Mouse (Mus musculus): ENCODE results near the gene Gm7879. TPM values are rescaled to one million over a fixed set of nuclear protein-coding genes. Genes with fewer than 3 reads are reported as not detected.

Gm7879 gene
- polyA plus RNA-seq, 1 experiment from 2014 or later, result not detected

DNA sequence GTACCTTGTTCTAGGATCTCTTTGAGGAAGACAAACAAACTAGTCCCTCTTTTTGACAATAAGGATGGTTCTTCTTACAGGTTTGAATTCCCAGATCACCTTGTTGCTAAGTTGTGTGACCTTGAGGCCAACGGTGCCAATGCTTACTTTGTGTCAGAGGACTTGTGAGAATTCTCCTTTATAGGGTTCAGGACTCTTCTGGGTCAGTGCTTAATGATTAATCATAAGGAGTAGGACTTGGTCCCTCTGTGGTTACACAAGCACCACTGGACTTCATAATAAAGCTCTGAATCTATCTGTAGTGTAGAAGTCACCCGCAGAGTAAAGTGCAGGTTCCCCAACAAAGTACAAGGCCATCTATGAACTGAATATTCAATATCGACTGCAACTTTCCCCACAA is 8.3 kb upstream of the Gm7879 start:
- Histone ChIP-seq H3K27ac (replicated peaks) (no peak overlapping the region), H3K4me2 (no peak overlapping the region), H3K9me3 (no peaks in the 10 kb centered on the region), H3K9ac (no peak overlapping the region), H3K36me3 (no peaks in the 10 kb centered on the region), H3K27me3 (no peaks in the 10 kb centered on the region), H3K4me3 (no peak overlapping the region), H3K4me1 (replicated peaks) (no peaks in the 10 kb centered on the region)
- ATAC-seq (ENCODE audit: low FRiP score, low read depth), result no peak
- 93% methylated on average over 3 of the region's 3 CpGs for WGBS

DNA sequence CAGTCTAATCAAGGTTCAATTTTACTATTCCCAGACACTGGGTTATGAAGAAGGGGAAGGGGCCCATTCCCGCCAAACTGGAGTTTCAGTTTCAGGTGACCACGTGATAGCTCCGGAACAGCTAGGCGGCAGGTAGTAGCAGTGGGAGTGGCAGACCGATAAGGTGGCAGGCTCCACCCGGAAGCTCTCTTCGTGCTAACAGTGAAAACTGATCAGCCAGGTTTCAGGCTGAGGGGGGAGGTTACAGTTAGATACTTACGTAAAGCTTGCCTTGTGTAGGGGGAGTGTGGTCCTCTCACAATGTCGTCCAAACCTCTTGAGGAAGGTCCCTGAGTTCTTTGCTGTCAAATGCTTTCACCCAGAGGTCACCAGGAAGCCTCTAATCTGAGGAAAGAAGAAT is 3.7 kb upstream of the Gm7879 start:
- 69% methylated on average over 9 of the region's 9 CpGs for WGBS
- Histone ChIP-seq H3K27ac (replicated peaks) (no peak overlapping the region), H3K9ac (no peak overlapping the region), H3K4me1 (replicated peaks) (no peaks in the 10 kb centered on the region), H3K9me3 (no peaks in the 10 kb centered on the region), H3K36me3 (no peaks in the 10 kb centered on the region), H3K4me2 (no peak overlapping the region), H3K4me3 (no peak overlapping the region), H3K27me3 (no peaks in the 10 kb centered on the region)
- no peak for ATAC-seq (ENCODE audit: low FRiP score, low read depth)

DNA sequence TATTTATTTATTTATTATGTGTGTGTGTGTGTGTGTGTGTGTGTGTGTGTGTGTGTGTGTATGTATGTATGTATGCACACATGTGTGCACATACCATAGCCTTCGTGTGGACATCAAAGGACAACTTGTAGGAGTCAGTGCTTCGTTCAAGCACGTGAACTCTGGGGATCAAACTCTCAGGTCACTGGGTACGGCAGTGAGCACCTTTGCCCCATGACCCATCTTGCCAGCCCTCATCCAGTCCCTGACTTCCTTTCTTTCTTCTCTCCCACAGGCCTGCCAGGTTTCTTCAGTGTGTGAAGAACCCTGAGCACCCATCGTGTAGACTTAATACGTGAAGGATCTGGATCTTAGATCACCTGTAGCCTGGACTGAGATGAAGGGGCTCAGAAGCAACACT is 2.9 kb upstream of the Gm7879 start:
- 93% methylated on average over 6 of the region's 6 CpGs for WGBS
- H3K27ac ChIP-seq (replicated peaks), result no peak overlapping the region

DNA sequence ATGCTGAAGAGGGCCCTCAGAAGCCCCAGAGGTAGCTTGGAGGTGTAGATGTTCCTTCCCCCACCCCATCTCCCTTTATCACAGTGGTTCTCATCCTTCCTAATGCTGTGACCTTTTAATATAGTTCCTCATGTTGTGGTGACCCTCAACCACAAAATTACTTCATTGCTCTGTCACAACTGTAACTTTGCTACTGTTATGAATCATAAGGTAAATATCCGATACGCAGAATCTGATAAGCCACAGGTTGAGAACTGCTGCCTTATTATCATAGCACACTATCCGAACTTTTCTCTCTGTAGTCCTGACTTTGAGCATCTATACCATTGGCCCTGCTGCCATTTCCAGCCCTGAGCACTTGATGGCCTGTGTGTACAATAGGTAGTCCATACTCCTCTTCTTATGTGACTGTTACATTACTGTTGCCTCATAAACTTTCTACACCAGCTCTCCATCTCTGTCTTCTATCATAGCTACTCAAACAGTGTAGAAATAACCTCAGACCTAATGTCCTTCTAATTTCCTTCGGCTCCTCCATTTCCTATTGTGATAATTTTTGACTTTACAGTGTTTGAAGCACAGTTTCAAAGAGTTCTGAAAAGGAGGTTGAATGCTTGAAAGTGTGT is 2.4 kb downstream of the Gm7879 start:
- WGBS, result 96% methylated on average over 4 of the region's 4 CpGs
- Histone ChIP-seq H3K4me3 (no peak overlapping the region), H3K9ac (no peak overlapping the region), H3K36me3 (no peaks in the 10 kb centered on the region), H3K27me3 (no peaks in the 10 kb centered on the region), H3K27ac (replicated peaks) (no peak overlapping the region), H3K4me2 (no peak overlapping the region), H3K4me1 (replicated peaks) (no peaks in the 10 kb centered on the region), H3K9me3 (no peaks in the 10 kb centered on the region)
- no peak for ATAC-seq (ENCODE audit: low FRiP score, low read depth)

More for the DNA sequence above, 2.9 kb upstream of the Gm7879 start:
- H3K4me1 ChIP-seq (replicated peaks), result no peaks in the 10 kb centered on the region
- no peaks in the 10 kb centered on the region for H3K36me3 ChIP-seq
- ATAC-seq (ENCODE audit: low FRiP score, low read depth), result no peak
- no peaks in the 10 kb centered on the region for H3K9me3 ChIP-seq
- no peak overlapping the region for H3K4me2 ChIP-seq
- H3K4me3 ChIP-seq, result no peak overlapping the region
- no peaks in the 10 kb centered on the region for H3K27me3 ChIP-seq
- H3K9ac ChIP-seq, result no peak overlapping the region

DNA sequence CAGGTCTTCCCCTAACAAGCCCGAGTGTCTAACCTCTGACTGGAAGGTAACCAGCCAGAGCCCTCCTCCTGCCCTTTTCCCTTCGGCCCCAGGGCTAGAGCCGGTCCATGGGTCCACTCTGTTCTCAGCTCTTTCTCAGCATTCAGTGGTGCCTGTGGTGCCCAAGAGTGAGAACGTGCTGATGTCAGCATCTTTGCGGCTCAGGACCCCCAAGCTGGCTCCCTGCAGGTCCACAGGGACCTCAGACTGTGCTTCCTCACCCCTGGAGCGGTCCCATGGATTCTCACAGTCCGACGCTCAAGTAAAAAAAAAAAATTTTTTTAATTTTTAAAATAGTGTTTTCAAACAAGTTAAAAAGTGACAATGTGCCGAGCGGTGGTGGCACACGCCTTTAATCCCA is 8.9 kb downstream of the Gm7879 start:
- no peak overlapping the region for H3K27ac ChIP-seq (replicated peaks)
- no peak for ATAC-seq (ENCODE audit: low FRiP score, low read depth)
- H3K4me1 ChIP-seq (replicated peaks), result no peaks in the 10 kb centered on the region
- H3K4me3 ChIP-seq, result no peak overlapping the region
- no peaks in the 10 kb centered on the region for H3K9me3 ChIP-seq
- H3K4me2 ChIP-seq, result no peak overlapping the region
- H3K27me3 ChIP-seq, result no peaks in the 10 kb centered on the region
- WGBS, result 90% methylated on average over 11 of the region's 11 CpGs
- no peak overlapping the region for H3K9ac ChIP-seq
- no peaks in the 10 kb centered on the region for H3K36me3 ChIP-seq

DNA sequence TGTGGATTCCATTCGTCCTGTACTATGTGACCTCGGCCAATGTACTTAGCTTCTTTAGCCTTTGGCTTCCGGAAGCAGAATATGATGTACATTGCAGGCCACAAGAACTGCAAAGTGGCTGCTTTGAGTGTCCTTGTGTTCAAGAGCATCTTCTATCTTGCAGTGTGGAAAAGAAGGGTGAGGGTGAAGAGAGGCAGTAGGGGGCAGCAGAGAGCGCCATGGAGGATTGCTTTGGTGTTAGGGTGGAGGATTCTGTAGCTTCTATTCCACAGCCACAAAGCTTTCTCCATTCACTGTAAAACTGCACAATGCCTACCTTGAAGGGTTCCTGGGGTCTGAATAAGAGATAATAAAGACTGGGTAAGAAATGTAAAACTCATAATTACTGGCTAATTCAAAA is 11.0 kb downstream of the Gm7879 start:
- ATAC-seq (ENCODE audit: low FRiP score, low read depth), result no peak
- no peak overlapping the region for H3K27ac ChIP-seq (replicated peaks)
- H3K36me3 ChIP-seq, result no peaks in the 10 kb centered on the region
- no peaks in the 10 kb centered on the region for H3K27me3 ChIP-seq
- H3K9ac ChIP-seq, result no peak overlapping the region
- WGBS, result 36% methylated on average over 4 of the region's 4 CpGs
- no peak overlapping the region for H3K4me2 ChIP-seq
- no peaks in the 10 kb centered on the region for H3K9me3 ChIP-seq
- H3K4me1 ChIP-seq (replicated peaks), result no peaks in the 10 kb centered on the region
- no peak overlapping the region for H3K4me3 ChIP-seq

DNA sequence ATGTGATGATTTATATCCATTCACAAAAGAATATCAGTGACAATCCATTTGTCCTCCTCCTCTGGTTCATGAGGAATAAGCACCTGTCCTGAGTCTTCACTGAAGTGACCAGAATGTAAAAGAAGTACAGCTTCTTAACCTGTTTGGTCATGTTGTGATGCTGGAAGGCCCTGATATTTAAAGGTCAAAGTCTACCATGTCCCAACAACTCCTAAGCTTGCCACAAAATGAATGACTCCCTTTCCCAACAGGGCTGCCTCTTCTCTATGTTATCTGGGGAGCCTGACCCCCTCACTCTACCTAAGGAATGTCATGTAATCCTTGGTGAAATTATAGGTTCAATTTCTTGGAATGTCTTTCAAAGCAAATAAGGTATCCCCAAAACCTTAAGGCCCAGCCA is 14.8 kb downstream of the Gm7879 start:
- Histone ChIP-seq H3K4me3 (no peak overlapping the region), H3K36me3 (no peaks in the 10 kb centered on the region), H3K9me3 (no peaks in the 10 kb centered on the region), H3K4me1 (replicated peaks) (no peaks in the 10 kb centered on the region), H3K9ac (no peak overlapping the region), H3K4me2 (no peak overlapping the region), H3K27ac (replicated peaks) (no peak overlapping the region), H3K27me3 (no peaks in the 10 kb centered on the region)
- no peak for ATAC-seq (ENCODE audit: low FRiP score, low read depth)

DNA sequence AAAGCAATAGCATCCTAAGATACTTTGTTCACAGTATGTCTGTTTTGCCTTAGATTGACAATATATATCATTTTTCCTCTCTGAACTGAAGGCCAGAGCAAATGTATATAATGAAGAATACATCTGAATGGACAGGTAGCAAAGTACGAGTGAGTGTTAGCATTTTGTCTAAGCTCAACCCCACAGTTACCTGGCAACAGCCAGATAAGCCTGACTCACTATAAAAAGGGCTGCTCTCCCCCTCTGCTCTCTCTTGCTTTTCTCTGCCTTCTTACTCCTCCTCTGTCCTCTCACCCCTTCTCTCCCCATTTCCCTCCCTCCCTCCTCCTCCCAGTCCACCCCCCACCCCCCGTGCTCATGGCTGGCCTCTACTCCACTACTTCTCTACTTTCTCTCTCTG is 20.3 kb downstream of the Gm7879 start:
- no peak overlapping the region for H3K27ac ChIP-seq (replicated peaks)
- WGBS, result 57% methylated on average over 2 of the region's 2 CpGs
- no peak overlapping the region for H3K9ac ChIP-seq
- H3K36me3 ChIP-seq, result no peaks in the 10 kb centered on the region
- no peak for ATAC-seq (ENCODE audit: low FRiP score, low read depth)
- no peaks in the 10 kb centered on the region for H3K27me3 ChIP-seq
- H3K4me3 ChIP-seq, result no peak overlapping the region
- no peaks in the 10 kb centered on the region for H3K9me3 ChIP-seq
- H3K4me1 ChIP-seq (replicated peaks), result no peaks in the 10 kb centered on the region
- H3K4me2 ChIP-seq, result no peak overlapping the region

DNA sequence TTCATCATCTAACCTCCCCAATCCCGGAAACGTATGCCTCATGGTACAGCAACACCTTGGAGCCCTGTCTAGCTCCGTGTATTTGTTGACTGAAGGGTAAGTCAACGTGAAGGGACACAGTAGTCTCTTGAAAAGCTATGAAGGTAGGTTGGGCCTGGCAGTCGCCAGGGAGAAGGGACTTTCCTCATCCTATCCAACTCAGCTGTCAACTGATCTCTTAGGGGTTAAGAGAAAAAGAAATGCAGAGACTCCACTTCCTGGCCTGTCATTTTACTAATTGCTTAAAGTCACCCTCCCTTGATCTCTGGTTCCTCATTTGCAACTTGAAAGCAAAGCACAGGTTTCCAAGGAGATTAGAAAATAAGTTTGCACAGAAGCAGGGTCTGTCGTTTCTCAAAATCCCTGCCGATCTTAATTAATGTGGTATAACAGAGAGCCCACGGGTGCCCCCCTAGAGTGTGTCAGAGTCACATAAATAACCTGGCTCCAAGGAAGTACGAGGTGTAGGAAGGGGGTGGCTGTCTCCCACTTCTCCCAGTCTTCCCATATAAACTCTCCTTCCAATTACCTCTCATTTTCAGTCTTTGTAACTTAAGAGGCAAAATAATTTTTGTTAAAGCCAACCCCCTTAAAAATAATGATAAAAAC is 34.5 kb downstream of the Gm7879 start:
- Histone ChIP-seq H3K4me1 (replicated peaks) (peaks cover 14% of the 10 kb centered on the region), H3K9ac (peak overlapping the region; percentile 25), H3K27me3 (no peaks in the 10 kb centered on the region), H3K27ac (replicated peaks) (no peak overlapping the region), H3K36me3 (no peaks in the 10 kb centered on the region), H3K4me2 (peak overlapping the region; percentile 69), H3K4me3 (peak overlapping the region; percentile 33), H3K9me3 (no peaks in the 10 kb centered on the region)
- 35% methylated on average over 9 of the region's 9 CpGs for WGBS
- no peak for ATAC-seq (ENCODE audit: low FRiP score, low read depth)

DNA sequence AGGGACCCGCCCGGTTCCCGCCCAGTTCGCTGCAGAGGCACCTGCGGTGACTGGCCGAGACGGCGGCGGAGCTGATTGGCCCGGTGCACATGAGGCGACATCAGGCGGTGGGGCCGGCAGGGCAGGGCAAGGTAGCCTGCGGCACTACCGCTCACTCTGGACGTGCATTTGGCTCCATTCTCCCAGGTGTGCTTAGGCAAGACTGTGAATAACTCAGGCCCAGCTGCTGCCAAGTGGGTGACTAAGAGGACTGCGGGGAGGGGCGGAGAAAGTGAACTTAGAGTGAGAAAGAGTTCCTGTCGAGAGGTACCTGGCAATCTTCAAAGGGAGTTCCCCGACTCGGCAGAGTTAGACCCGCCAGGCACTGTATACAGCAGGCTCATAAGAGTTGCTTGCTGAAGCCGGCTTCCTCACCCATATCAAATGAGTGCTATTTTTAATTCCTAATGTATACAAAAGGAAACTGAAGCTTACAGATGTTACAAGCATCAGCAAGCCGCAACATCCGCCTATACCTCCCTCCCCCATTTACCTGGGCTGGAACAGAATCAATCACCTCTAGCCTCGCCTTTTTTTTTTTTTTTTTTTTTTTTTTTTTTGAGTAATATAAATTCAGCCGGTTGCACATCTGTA is 35.3 kb downstream of the Gm7879 start:
- peak; percentile 88 for ATAC-seq (ENCODE audit: low FRiP score, low read depth)
- no peaks in the 10 kb centered on the region for H3K36me3 ChIP-seq
- H3K4me2 ChIP-seq, result peak overlapping the region; percentile 69
- H3K9ac ChIP-seq, result peak overlapping the region; percentile 25
- peak overlapping the region; percentile 33 for H3K4me3 ChIP-seq
- H3K9me3 ChIP-seq, result no peaks in the 10 kb centered on the region
- H3K27me3 ChIP-seq, result no peaks in the 10 kb centered on the region
- no peak overlapping the region for H3K27ac ChIP-seq (replicated peaks)
- 2% methylated on average over 27 of the region's 27 CpGs for WGBS
- H3K4me1 ChIP-seq (replicated peaks), result peaks cover 14% of the 10 kb centered on the region

DNA sequence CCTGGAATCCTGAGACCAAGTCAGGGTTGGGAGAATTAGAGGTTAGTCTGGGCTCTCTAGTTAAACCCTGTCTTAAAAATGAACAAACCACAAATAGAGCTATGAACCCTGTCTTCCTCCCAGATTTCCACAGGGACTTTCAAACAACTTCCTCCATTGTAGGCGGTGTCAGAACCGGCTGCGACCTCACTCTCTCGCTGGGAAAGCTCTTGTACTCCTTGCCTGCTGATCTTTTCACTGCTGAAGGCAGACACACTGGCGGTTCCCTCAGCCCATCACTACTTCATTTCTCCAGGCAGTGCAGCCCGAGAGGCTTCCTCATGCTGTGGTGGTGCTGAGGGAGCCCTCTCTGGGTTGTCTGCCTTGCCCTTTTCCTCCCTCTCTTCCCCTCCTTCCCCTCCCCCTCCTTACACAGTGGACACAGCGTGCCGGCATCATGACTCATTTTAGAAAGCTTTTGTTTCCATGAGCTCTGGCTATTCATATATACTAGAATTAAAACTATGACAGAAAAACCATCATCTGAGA is 35.9 kb downstream of the Gm7879 start:
- Histone ChIP-seq H3K4me1 (replicated peaks) (peaks cover 14% of the 10 kb centered on the region), H3K27ac (replicated peaks) (no peak overlapping the region), H3K4me3 (peak overlapping the region; percentile 33; the same call in 1 of the 2 replicates), H3K9ac (no peak overlapping the region), H3K27me3 (no peaks in the 10 kb centered on the region), H3K4me2 (peak overlapping the region; percentile 69), H3K9me3 (no peaks in the 10 kb centered on the region), H3K36me3 (no peaks in the 10 kb centered on the region)
- no peak; the same call in 1 of the 2 replicates for ATAC-seq (ENCODE audit: low FRiP score, low read depth)
- WGBS, result 1% methylated on average over 8 of the region's 8 CpGs

DNA sequence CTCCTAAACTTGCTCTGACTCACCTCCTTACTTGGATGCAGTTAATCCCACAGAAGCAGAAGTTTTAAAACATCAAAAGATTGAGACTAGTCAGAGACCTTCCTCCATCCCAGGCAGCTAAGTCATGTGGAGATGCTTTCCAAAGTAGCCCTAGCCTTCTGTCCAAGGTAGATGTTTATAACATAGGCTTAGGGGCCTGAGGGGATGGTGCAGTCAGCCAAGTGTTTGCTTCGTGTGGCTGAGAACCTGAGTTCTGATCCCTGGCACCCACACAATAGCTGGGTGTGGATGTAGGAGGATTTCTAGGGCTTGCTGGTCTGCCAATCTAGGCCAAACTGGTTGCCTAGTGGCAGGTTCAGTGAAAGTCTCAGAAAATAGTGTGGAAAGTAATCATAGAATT is 40.3 kb downstream of the Gm7879 start:
- Histone ChIP-seq H3K9ac (no peak overlapping the region), H3K27ac (replicated peaks) (no peak overlapping the region), H3K4me2 (no peak overlapping the region), H3K4me1 (replicated peaks) (peaks cover 4% of the 10 kb centered on the region), H3K27me3 (no peaks in the 10 kb centered on the region), H3K9me3 (no peaks in the 10 kb centered on the region), H3K4me3 (no peak overlapping the region), H3K36me3 (no peaks in the 10 kb centered on the region)
- 76% methylated on average over 1 of the region's 1 CpGs for WGBS
- no peak for ATAC-seq (ENCODE audit: low FRiP score, low read depth)
